13 mouse cellular contexts compared by ENCODE assay signal in the genomic region with DNA sequence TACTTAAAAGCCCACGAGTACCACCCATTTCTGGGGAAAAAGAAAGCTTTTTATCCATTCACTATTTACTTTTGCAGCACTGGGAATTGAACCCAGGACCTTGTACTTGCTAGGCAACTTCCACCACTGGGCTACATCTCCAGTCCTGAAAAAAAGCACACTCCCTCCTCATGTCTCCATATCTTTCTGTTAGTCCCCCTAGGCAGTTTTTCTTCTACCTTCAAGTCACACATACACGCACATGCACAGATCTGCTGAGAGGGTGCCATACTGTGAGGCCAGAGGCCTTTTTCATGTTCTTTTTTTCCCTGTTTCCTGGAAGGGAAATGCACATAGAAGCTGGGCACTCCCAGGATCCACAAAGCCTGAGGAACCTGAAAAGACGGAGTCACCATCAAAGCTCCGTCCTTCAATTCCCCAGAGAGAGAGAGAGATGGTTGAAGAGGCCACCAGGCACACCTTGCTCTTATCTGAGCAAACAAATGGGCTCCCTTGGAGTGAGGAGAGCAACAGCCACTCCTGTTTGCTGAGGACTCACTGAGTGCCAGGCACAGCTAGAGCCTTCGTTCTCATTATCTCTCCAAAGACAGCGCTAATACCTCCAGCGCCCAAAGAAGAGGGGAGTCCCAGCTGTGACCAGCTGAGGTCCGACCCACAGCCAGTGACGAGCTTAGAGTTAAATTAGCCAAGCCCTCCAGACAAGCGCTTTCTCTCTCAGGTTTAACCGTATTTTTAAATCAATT. TPM values are rescaled to one million over a fixed set of nuclear protein-coding genes. Genes with fewer than 3 reads are reported as not detected.
DNase-seq lines count a peak whose midpoint lies in the region; ATAC-seq and TF ChIP-seq lines count a peak whose summit lies in the region.
"Had no signal": no experiment of that assay in that cellular context is flagged by ENCODE, and none has a peak within 500 bp of the region (broad histone marks: within the 10 kb centered on the region; RNA-seq: fewer than 3 reads in every experiment).

No protein-coding gene starts in this region.

- no peak overlapping the region for H3K9ac ChIP-seq in heart, embryonic 12.5 days
- H3K9ac ChIP-seq in liver, embryonic 14.5 days (replicated peaks), result peak overlapping the region; percentile 65
- H3K9ac ChIP-seq: embryonic facial prominence, embryonic 12.5 days; neural tube, embryonic 13.5 days had no signal

- peaks cover 60% of the 10 kb centered on the region for H3K4me1 ChIP-seq in heart, embryonic 12.5 days (replicated peaks)
- H3K4me1 ChIP-seq in liver, embryonic 14.5 days (replicated peaks; ENCODE audit: control insufficient read depth in 2 of 2, insufficient read depth in 2 of 2, low read length in 1 of 2), result peaks cover 51 to 58% of the 10 kb centered on the region in 2 experiments

- H3K4me3 ChIP-seq in heart, embryonic 12.5 days, result no peak overlapping the region
- peak overlapping the region; percentile 20 to 32; a peak in 2 of 4 replicates for H3K4me3 ChIP-seq in liver, embryonic 14.5 days (ENCODE audit: insufficient read depth in 1 of 2, low read depth in 2 of 2, low read length in 2 of 2)
- H3K4me3 ChIP-seq: embryonic facial prominence, embryonic 12.5 days; neural tube, embryonic 13.5 days had no signal

- no peak for TF ChIP-seq CTCF in liver, embryonic 14.5 days (IDR thresholded peaks at IDR 0.05; ENCODE audit: low read depth)

- TF ChIP-seq EP300 in liver, embryonic 14.5 days (IDR thresholded peaks at IDR 0.05; ENCODE audit: low read depth), result peak; percentile 84

- peak; percentile 33; the same call in 1 of the 2 replicates for ATAC-seq in heart, embryonic 12.5 days (ENCODE audit: insufficient number of reproducible peaks, low FRiP score)
- ATAC-seq in liver, embryonic 14.5 days (ENCODE audit: insufficient read depth), result peak; percentile 96
- ATAC-seq in megakaryocyte, adult 5-6 weeks (ENCODE audit: poor library complexity, severe bottlenecking), result no peak

- H3K36me3 ChIP-seq in heart, embryonic 12.5 days, result peaks cover 6% of the 10 kb centered on the region; the same call in 1 of the 2 replicates
- H3K36me3 ChIP-seq in liver, embryonic 14.5 days (replicated peaks; ENCODE audit: control insufficient read depth, insufficient read depth, low read depth), result no peaks in the 10 kb centered on the region
- H3K36me3 ChIP-seq: embryonic facial prominence, embryonic 12.5 days; neural tube, embryonic 13.5 days had no signal

- intact Hi-C loops in heart, postnatal 14 days (cut with DNase I), result loop anchor here (2.0 kb wide), 1 partner anchor 29 kb away; no protein-coding TSS in a partner anchor

- WGBS in heart, embryonic 12.5 days, result 45% methylated on average over 11 of the region's 11 CpGs
- 21% methylated on average over 11 of the region's 11 CpGs for WGBS in liver, embryonic 14.5 days (ENCODE audit: insufficient replicate concordance)

- peak overlapping the region; percentile 61 for H3K27ac ChIP-seq in heart, embryonic 12.5 days (ENCODE audit: poor library complexity, severe bottlenecking)
- peak overlapping the region; percentile 95 for H3K27ac ChIP-seq in liver, embryonic 14.5 days
- H3K27ac ChIP-seq: embryonic facial prominence, embryonic 12.5 days; neural tube, embryonic 13.5 days had no signal

- no peaks in the 10 kb centered on the region for H3K27me3 ChIP-seq in heart, embryonic 12.5 days (replicated peaks)
- H3K27me3 ChIP-seq in liver, embryonic 14.5 days (ENCODE audit: control insufficient read depth, insufficient read depth, low read length), result no peaks in the 10 kb centered on the region
- H3K27me3 ChIP-seq: embryonic facial prominence, embryonic 12.5 days; neural tube, embryonic 13.5 days had no signal

- H3K9me3 ChIP-seq in heart, embryonic 12.5 days (replicated peaks), result no peaks in the 10 kb centered on the region
- H3K9me3 ChIP-seq in liver, embryonic 14.5 days (ENCODE audit: control insufficient read depth, low read length), result no peaks in the 10 kb centered on the region
- H3K9me3 ChIP-seq: embryonic facial prominence, embryonic 12.5 days; neural tube, embryonic 13.5 days had no signal

- DNase-seq in heart, postnatal 14 days, result no peak
- peak; percentile 37 to 58 for DNase-seq in spleen, postnatal 10 days (ENCODE audit: low spot score in 2 of 2)
- no peak for DNase-seq in spleen, adult 12 weeks (ENCODE audit: low spot score)
- peak; percentile 80 to 83 (median 80) for DNase-seq in liver, embryonic 14.5 days (ENCODE audit: low read depth in 3 of 3, low spot score in 3 of 3)
- DNase-seq in frontal cortex, postnatal 10 days (ENCODE audit: low spot score in 2 of 2), result no peak
- DNase-seq in T-cell, adult 2 months (ENCODE audit: low spot score), result no peak
- DNase-seq: cerebellum, adult 11-12 months; kidney, adult 8-10 months; midbrain, embryonic 14.5 days had no signal

- no peak overlapping the region; the same call in 1 of the 2 replicates for H3K4me2 ChIP-seq in heart, embryonic 12.5 days
- peak overlapping the region; percentile 66 for H3K4me2 ChIP-seq in liver, embryonic 14.5 days (ENCODE audit: low read depth)
- H3K4me2 ChIP-seq: embryonic facial prominence, embryonic 12.5 days; neural tube, embryonic 13.5 days had no signal

RNA-seq across cellular contexts. Expression of gene Sh3pxd2a, which starts 32.8 kb away (rescaled TPM):
- polyA plus RNA-seq in heart, embryonic 12.5 days (2016; fragmentation: Nextera tagmentation; extraction: Ambion mirVana), result 6.2 TPM in 2 replicates
- total RNA-seq in heart, postnatal 14 days (2021), result 10 to 100 TPM; 75.2 to 75.9 TPM
- 1.2 and 1.6 TPM in 2 replicates for polyA plus RNA-seq in liver, embryonic 14.5 days (2012; rRNA removed)
- polyA plus RNA-seq in liver, embryonic 14.5 days (2014; fragmentation: Nextera tagmentation; extraction: Ambion mirVana), result 0.50 and 0.67 TPM in 2 replicates
- total RNA-seq in megakaryocyte, adult 5-6 weeks (2015), result 1.4 and 1.8 TPM in 2 replicates
- total RNA-seq in megakaryocyte, adult 5-6 weeks (2017), result 1.1 and 1.3 TPM in 2 replicates

Comparison
In these comparisons a context has a peak if more than half of its experiments do, and no peak if none do; other contexts are left out.
1. DNase-seq: peak in spleen, postnatal 10 days (2 of 2) and liver, embryonic 14.5 days (3 of 3); none in heart, postnatal 14 days (0 of 2), spleen, adult 12 weeks (single experiment), frontal cortex, postnatal 10 days (0 of 2) and T-cell, adult 2 months (single experiment).
2. RNA of gene Sh3pxd2a, which starts 32.8 kb away (total RNA-seq): 75.2 to 75.9 TPM in heart, postnatal 14 days; 1.1 to 1.8 TPM in megakaryocyte, adult 5-6 weeks; every median in the first group is over 10 times any median in the second.